Mouse (Mus musculus): ENCODE measurements at regions not wholly inside any gene's neighbourhood (a gene's known extent, or its start where the extent isn't known, plus 50 kb on each side); places are given as distances from the start of the nearest gene placed in this dataset.
"Not testable (repeated sequence)": the region's sequence is repeated elsewhere in the genome, so short reads cannot be mapped to it uniquely, and the experiment has no call there.

DNA sequence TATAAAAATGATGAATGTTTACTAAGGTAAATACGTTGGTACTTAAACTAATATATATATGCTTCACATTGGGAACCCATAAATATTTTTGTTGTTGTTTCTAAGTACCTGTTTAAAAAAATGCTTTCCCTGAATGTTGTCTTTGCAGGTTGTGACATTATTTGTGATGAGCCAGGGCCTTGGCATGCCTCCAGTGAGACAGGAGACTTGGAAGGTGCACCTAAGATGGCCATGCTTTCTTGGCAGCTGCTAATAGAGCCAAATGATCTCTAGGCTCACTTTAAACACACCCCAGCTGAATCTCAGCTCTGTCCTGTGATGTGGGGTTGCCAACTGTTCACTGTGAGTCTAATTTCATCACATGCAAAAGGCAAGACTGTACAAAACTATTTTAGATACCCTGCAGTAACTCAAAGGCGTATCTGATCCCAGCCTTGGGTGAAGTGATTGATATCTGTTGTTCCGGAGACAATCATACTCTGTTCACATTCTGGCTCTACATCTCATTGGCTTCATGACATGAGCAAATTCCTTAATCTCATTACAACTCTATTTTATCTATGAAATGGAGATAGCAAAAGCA, 197.8 kb upstream of the P2ry1 start:
- no peak for DNase-seq

DNA sequence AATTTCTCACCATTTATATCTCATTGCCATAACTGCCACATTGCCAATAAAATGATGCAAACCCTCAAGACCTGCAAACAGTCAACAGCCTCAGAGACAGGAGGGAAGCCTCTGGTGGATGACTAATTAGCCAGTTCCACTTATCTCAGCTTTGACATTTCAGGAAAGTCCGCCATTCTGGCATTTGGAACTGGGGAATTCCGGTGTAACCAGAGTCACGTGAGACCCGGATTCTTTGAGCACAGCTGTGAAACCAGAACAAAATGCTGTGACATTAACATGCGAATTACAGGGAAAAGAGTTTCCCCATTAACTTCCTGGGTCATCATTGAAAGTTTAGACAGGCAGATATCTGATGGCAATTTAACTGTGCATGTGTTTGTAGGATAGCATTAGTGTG, 190.7 kb upstream of the P2ry1 start:
- peak; percentile 18 to 50 for DNase-seq

DNA sequence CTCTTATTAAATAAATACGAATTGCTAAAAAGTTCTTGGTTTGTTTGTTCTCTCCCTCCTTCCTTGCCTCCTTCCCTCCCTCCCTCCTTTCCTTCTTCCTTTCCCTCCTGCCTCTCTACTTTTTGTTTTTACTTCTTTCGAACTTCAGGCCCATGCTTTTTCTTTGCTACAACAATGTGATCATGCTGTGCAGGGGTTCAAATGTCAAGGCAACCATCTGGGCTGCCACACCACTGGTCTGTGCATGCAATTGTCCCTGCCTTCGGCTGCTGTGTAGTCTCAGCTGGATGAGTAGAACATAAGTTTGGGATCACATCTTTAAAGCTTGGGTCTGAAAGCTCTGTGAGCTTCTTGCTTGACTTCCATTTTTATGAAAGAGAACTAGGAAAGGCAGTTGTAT, 189.1 kb upstream of the P2ry1 start:
- no peak for DNase-seq

DNA sequence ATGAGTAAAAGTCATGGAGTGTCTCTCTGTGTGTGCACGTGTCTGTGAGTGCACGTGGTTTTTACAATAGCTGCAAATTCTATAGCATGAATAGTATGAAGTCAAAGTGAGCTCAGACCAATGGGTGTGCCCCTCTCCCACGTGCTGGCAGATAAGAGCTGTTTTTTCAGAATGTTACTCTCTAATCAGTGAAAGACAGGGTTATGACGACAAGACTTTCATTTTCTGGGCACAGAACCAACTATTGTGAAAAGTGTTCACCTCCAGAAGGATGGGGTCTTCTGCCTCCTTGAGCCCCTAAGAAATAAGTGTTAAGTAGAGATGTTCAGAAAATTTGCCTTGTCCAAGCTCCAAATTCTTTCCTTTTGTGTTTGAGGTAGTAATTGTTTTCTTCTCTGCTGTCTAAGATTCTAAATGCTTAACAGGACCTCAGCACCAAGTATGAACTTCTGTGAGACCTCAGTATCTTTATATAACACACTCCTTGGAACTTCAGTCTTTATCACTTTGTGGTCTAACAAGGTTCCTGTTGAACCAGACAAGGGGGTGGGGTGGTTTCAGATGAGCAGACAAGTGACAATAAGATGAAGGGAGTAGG, 182.8 kb upstream of the P2ry1 start:
- DNase-seq, result no peak

DNA sequence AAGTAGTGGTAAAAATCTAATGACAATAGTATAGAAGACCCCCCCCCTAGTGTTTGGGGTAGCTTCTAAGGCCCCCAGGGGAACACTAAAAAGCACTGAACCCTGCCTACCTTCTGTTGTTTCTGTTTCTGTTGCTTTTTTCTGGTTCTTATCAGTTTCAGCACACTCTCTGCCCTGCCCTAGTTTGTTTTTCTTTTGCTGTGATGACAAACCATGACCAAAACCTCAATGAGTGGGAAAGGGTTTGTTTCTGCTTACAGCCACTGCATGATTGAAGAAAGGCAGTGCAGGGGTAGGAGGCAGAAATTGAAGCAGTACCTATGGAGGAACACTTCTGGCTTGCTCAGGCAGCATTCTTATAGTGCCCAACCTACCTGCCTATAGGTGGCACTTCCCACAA, 181.1 kb upstream of the P2ry1 start:
- DNase-seq, result no peak

DNA sequence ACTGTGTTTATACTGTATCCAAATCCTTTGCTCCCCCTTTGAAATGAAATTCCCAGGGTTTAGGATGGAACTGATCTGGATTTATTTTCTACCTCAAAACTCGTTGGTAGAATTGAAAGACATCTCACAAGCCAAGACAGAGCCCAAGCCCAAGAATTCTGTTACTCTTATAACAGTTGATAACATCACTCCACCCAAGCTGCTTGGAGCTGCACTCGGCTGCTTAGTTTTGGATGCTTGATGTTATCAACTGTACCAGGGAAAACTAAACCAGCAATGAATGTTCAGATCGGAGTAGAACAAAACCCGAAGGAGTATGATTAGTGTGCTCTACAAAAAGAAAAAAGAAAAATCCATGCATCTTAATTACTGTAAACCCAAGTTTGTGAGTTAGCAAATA, 175.8 kb upstream of the P2ry1 start:
- no peak for DNase-seq

DNA sequence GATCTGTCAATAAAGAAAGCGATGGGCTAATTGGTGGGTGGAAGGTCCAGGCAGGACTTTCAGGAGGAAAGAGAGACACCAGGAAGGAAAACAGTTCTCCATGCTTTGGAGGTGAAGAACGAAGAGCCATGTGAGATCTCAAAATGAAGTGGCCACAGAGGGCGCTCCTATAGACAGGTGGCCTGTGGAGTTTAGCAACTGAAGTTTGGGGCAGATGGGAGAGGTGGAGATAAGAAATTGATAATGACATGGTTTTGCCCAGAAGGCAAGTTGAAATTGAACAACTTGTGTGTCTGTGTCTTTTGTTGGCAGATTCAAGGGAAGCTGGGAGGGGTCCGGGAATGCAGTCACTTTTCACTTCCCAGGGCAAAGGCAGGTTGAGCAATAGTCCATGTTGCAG, 170.2 kb upstream of the P2ry1 start:
- DNase-seq, result no peak

DNA sequence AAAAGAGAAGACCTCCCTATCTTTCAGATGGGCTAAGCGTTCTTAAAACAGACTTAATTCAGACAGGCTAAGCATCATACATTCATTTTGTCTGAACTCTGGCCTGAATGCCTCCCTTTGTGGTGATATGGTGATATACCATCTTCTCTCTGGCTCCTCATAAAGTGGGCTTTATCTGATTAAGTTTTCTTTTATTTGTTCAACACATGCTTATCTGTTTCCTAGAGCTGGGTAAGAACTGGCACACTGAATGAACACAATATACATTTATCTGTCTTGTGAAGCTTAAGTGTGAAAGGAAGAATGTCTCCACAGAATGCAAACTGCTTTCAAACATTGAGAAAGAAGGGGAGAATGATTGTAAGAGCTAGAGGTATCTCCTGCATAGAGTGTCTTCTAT, 160.7 kb upstream of the P2ry1 start:
- no peak for DNase-seq

DNA sequence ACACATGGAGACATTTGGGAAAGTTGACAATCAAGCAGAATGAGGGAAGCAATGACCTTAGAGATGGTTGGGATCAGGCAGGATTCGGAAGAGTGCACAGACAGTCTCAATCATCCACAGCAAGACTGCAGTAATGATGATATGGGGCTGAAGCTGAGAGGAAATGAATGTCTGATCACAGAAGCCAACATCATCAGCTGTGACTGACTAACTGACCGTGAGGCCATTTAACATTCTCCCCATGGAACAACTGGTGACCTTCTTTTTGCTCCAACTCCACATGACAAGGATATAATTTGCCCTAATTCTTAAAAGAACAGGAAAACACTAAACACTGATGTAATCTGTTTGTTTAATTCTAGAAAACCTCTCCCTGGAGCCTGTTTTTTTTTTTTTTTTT, 157.3 kb upstream of the P2ry1 start:
- peak; percentile 12 to 56 for DNase-seq

DNA sequence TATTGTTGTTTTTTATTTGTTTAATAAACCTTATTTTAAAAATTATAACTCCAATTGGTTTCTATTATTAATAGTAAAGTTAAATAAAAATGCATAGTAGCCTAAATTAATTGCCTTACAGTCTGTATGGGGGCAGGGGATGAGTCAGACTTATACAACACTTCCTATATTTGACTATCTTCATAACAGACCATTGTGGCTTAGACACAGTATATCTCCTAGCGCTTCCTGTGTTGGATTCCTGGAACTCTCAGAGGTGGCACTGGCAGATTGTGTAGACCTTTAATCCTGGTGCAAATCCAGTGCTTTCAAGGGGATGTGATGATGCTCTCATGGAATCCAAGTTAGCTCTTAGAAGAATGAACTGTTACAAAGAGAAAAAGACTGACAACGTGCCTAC, 154.2 kb upstream of the P2ry1 start:
- DNase-seq, result no peak

DNA sequence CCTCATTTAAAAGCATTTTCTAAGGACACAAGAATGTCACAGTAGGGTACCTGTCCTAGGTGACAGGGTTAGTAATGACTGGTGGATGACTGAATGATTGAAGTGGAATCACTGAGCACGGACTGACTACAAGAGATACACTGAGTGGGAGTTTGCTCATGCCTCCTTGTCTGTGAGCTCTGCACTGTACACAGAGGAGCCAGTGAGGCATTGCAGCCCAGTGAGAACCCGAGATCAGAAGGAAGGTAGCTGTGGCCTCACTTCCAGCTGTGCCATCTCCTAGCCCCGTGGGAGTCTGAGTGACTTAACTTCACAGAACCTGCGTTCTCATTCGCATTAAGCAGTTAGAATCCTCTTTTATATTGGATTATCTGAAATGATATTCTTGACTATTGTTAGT, 148.8 kb upstream of the P2ry1 start:
- DNase-seq, result no peak

DNA sequence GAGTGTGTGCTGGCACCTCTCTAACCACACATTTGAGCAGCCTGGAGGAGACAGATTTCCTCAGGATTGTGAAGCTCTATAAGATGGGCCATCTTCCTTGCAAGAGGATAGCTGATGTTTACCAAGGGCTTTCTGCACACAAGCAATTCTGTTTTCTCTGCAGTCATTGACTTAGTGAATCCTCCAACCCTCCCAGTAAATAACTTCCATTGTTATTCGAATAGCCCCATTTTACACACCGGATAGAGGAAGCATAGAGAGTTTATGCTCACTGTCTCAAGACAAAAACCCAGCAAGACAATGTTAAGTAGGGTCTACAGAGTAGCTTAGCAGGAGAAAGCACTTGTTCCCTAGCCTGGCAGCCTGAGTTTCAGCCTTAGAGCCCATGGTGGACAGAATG, 146.9 kb upstream of the P2ry1 start:
- DNase-seq, result no peak

DNA sequence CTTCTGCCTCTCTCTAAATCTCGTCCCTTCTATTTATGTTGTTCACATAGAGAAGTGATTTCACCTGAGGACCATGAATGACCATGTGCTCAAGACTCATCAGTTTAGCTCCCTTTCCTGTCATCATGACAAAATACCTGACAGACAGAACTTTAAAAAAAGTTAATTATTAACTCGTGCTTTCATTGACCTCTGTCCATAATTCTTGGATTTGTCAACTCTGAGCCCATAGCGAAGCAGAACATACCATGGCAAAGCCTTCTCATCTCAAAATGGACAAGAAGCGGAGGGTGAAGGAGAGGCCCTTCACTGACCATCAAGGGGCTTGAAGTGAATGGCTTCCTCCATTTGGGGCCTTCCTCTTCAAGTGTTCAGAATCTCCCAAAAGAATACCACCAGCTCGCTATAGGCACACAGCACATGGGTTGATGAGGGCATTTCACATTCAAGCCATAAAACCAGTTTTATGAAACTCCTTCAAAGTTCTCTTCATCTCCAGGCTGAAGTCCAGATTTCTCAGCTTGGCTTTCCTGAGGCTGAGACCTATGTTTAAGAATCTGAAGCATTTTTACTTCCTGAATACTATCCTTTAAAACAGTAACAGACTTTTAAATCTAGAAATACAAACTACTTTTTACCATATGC, 144.0 kb upstream of the P2ry1 start:
- DNase-seq, result no peak

DNA sequence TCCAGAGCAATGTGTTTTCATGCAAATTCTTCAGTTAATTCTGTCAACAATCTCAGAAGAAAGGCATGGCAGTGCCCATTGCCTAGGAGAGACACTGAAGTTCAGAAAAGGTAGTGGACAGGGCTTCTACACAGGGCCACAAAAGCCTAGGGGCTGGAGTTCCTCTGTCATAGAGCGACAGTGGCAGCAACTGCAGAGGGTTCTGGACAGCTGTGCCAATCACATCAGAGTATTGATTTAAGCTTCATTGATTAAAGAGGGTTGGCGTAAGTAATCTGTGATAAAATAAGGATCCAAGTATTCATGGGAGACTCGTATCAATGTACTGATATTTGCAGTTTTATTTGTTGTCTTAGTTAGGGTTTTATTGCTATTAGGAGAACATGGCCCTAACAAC, 143.5 kb upstream of the P2ry1 start:
- no peak for DNase-seq

DNA sequence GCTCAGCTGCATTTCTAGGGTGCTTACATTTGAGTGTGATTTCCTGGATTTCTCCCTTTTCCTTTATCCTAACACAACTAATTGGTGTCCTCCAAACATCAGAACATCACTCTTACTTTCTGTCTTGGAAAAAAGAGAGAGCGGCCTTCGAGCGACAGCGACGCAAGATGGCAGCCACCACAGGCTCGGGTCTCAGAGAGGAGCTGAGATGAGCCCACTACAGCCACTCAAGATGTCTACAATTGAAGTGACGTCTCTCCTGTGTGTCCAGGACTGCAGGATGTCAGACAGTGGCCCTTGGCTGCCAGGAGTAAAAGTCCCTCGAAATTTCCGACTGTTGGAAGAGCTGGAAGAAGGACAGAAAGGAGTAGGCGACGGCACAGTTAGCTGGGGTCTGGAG, 125.7 kb upstream of the P2ry1 start:
- not testable (repeated sequence) for DNase-seq

DNA sequence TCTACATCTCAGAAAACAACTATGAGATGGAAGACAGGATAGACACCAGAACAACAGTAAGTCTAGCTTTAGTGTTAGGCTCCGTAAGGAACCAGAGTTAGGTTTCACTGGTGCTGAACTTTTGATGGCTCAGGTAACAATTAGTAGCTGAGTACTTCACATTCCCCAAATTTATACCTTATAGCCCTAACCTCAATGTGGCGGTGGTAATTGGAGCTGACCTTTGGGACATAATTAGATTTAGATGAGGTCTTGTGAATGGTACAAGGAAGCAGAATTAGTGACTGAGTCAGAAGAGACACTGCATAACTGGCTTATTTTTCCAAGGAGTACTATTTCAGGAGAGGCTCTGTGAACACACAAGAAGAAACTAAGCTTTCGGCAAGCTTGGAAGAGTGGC, 123.7 kb upstream of the P2ry1 start:
- DNase-seq, result no peak

DNA sequence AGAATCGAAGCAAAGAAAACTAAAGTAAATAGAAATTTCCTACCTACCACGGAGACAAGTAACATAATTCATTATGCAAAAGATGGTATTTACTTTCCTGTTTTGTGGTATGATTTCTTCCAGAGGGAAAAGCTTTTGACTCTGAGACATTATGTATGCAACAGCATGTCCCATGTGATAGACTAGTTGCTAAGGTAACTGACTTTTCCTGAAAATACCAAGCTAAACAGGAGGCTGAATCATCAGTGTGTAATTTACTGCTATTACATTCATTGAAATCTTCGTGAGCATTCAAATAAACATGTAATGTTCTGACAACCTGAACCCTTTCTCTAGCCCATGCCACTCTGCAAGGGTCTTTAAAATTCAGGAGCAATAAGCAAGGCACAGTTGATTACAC, 118.6 kb upstream of the P2ry1 start:
- DNase-seq, result no peak

DNA sequence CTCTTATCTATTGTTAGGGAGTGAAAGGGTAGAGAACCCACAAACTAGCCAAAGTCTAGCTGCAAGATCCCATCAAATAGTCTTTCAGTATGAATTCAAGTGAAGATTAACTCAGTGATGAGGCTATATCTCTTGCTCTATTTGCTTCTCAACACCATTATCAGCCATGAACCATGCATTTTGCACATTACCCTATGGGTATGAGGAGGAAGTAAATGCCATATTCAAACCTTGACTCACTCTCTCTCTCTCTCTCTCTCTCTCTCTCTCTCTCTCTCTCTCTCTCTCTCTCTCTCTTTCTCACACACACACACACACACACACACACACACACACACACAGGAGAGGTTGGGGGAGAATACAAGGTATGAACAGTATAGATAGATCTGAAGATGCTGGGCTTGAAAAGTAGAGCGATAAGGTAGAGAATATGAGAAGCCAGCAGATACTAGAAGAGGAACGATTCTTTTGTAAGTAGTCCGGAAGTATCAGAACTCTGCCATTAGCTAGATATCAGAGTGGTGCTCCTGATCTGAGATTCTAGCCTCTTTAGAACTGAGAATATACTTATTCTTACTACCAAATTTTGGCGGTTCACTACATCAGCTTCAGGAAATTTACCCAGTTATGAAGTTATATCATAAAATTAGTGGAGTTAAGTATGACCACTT, 113.3 kb upstream of the P2ry1 start:
- DNase-seq, result no peak

DNA sequence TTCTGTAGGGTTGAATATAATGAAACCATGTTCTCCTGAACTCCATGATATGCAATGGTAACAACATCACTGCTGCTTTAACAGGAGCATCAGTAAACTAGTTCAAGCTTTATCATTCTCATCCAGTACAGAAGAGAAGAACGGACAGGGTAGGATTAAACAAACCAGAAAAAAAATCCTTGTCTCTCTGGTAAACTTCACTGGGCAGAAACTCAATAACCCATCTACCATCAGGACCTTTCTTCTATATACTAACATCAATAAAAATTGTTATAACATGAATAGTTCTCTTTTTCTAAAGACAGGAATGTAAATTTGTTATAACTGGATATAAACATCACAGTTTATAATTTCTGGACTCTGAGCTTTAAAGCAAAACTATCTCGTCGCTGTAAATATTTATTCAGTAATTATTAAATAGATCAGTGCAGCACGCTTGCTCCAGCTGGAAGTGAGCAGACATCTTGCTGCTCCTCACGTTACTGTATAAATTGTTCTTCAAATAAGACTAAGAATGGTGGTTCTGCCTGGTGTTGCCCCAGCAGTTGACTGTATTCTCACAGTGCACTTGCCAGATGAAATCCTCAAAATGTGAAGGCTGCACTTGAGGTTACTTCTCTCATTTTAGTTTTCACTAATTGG, 104.8 kb upstream of the P2ry1 start:
- DNase-seq, result no peak

DNA sequence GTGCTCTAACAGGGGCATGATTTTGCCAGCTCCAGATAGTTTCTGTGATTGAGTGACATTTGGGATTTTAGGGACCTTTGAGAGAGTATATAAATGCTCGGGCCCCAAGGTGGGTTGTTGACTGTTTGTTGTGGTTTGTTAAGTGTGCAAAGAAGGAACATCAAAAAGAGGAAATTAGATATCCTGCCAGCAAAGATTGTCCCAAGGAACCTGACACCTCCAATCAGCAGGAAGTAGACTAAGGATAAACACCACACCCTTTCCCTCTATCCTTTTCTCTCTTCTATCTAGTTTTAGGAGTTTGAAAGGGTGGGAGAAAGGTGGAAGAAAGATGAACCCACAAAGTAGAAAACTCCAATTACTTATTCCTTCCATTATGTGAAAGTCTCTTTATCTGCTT, 103.9 kb upstream of the P2ry1 start:
- no peak for DNase-seq

DNA sequence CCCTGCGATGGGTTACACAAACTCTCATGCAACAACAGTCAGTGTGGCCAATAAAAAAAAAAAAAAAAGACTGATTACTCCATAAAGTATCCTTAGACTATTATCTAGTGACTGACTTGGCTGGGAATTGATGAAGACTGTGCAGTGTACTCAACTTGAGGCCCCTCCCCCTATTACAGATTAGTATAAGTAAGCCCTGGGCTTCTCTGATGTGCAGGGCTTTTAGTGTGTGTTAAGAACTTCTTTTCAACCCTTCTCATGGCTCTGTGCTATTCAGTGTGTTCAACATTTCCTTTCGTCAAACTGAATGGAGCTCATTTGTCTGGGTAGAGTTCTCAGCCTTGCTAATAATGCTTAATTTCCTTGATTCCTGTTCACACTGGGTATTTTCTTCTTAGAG, 101.0 kb upstream of the P2ry1 start:
- no peak for DNase-seq

DNA sequence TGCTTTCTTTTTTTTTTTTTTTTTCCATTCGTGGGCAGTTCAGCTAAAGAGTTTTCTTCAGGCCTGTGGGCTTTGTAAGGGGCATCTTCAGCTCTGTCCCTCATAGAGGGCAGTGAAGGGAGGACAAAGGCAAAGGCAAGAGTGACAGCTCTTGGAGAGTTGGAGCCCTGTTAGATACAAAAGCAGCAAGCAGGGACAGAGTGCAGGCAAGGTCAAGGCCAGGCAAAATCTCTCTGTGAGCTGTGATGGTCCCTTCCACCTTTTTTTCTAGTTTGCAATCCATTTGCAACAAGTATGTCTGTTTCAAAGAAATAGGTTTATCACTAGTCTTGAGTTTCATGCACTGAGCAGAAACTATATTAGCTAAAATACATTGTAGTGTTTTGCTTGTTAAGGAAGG, 86.2 kb upstream of the P2ry1 start:
- DNase-seq, result peak in 1 of 2 experiments; percentile 3

DNA sequence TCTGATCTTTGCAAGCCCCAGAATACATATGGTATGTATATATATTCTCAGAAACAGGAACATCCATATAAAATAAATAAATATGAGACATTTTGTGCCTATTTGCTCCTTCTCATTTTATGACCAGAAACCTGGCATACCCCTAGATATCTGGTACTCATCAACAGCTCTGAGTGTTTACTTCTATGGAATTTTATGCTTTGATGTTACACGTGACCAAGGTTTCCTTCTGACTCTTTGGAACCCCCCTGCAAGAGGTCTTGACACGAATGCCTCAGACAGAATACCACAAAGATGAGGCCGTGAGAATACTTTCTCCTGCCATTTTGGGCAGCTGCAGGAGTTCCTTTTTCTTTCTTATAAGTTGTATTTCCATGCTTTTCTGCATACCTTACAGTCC, 85.3 kb upstream of the P2ry1 start:
- no peak for DNase-seq
